Mouse (Mus musculus) lung, embryonic 14.5 days (tissue): ENCODE data around the gene Arpc5. TPM values are rescaled to one million over a fixed set of nuclear protein-coding genes. Genes with fewer than 3 reads are reported as not detected.

Experiments
- ATAC-seq: fragments of 200-750 bp; cut with Nextera tagmentation; 2 replicates; pipeline ENCODE4 v1.8.0; 2017; ENCODE audit warnings: mild to moderate bottlenecking, moderate TSS enrichment, moderate library complexity; ENCODE audit not compliant: insufficient read depth
- DNase-seq: peaks from one replicate; pipeline ENCODE4 v3.0.0-alpha.2; 2015
- H3K27ac ChIP-seq: fragments of 300-500 bp; sonication (generic); 2 replicates; pipeline ENCODE4 v1.5.1; 2014; ENCODE audit warnings: low read depth, mild to moderate bottlenecking, moderate library complexity
- H3K27me3 ChIP-seq: fragments of 300-500 bp; sonication (generic); 2 replicates; pipeline ENCODE4 v1.6.1; 2014; ENCODE audit warnings: low read length, control low read depth; ENCODE audit not compliant: insufficient read depth
- H3K36me3 ChIP-seq: fragments of 300-500 bp; sonication (generic); 2 replicates; pipeline ENCODE4 v1.6.1; 2014; ENCODE audit warnings: control low read depth; ENCODE audit not compliant: insufficient read depth
- H3K4me1 ChIP-seq: fragments of 300-500 bp; sonication (generic); 2 replicates; pipeline ENCODE4 v1.6.1; 2014; ENCODE audit warnings: antibody characterized with exemption, control low read depth; ENCODE audit not compliant: insufficient read depth
- H3K4me2 ChIP-seq: fragments of 300-500 bp; sonication (generic); 2 replicates; pipeline ENCODE4 v1.6.1; 2014; ENCODE audit warnings: mild to moderate bottlenecking
- H3K4me3 ChIP-seq: fragments of 300-500 bp; sonication (generic); 2 replicates; pipeline ENCODE4 v1.5.1; 2014; ENCODE audit warnings: low read depth, low read length
- H3K9ac ChIP-seq: fragments of 300-500 bp; sonication (generic); 2 replicates; pipeline ENCODE4 v1.6.1; 2014
- H3K9me3 ChIP-seq: fragments of 300-500 bp; sonication (generic); 2 replicates; pipeline ENCODE4 v1.6.1; 2016; ENCODE audit warnings: low read depth, low read length, control low read depth
- CTCF ChIP-seq: IDR thresholded peaks from 2 replicates; pipeline ENCODE4 v1.5.1; 2016; ENCODE audit warnings: antibody characterized with exemption, low read depth
- WGBS: fragments of 180-500 bp; shearing (Covaris S2); extraction: QIAGEN DNeasy Blood & Tissue Kit; methylation state at CpG from one replicate; pipeline ENCODE4 v1.1.7; 2014; 5-methylcytosine and 5-hydroxymethylcytosine counted together
- polyA plus RNA-seq: library from polyadenylated mRNA; unstranded; fragments of >200 nt; fragmentation: Nextera tagmentation; extraction: Ambion mirVana; gene quantifications from 2 replicates; pipeline ENCODE4 v1.2.1, GENCODE M21; 2014

The Arpc5 gene
- polyA plus RNA-seq, 1 experiment from 2014 or later, result 253 TPM

DNA sequence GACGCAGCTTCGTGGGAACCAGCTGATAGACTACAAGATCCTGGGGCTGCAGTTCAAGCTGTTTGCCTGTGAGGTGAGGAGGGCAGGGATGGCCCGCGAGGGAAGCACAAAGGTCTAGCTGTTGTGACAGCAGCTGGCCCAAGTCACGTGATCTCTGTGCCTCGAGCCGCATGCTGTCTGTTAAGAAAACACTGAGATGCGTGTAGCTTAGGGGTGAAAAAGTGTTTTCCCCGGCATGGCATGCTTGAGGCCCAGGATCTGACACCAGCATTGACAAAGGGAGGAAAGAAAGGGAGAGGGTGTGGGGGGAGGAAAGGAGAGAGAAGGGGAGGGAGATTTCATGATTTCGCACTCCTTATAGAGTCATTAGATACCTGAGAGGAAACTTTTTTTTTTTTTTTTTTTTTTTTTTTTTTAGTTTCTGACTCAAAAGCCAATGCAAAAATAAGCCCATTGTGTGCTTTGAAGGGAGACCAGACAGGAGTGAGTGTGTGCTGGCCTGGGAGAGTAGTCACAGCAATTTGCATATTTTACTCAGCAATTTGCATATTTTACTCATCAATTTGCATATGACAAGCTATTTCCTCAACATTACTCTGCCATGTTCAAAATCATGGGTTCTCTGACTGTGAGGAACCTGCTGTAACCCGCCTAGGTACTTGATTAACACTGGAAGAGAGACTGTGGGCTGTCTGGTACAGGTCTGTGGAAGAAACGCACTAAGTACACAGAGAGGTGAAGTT lies 50.9 kb downstream of the Arpc5 start:
- Histone ChIP-seq H3K9ac (no peak overlapping the region), H3K4me2 (no peak overlapping the region), H3K4me1 (no peaks in the 10 kb centered on the region), H3K27ac (no peak overlapping the region), H3K27me3 (no peaks in the 10 kb centered on the region), H3K36me3 (no peaks in the 10 kb centered on the region), H3K9me3 (no peaks in the 10 kb centered on the region), H3K4me3 (no peak overlapping the region)
- WGBS, result 27% methylated on average over 12 of the region's 12 CpGs
- no peak for TF ChIP-seq CTCF
- ATAC-seq, result no peak
- no peak for DNase-seq

DNA sequence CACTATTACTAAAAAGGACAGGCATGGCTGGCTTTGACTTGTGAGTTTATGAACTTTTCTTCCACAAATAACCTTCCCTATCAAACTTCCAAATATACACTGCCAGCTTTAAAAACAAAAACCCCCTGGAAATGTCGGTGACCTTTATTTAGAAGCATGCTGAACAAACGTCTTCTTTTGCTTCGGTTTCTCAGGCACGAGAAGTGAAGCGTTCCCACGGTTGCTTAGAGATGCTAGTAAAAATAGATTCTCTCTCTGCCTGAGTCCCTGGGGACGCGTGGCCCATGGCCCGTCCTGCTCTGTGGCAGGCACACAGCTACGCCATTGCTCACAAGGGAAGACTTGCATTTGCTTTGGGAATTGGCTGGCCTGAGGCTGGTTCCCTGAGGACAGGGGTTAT lies 51.5 kb downstream of the Arpc5 start:
- no peak for TF ChIP-seq CTCF
- 51% methylated on average over 10 of the region's 10 CpGs for WGBS
- no peak overlapping the region for H3K27ac ChIP-seq

DNA sequence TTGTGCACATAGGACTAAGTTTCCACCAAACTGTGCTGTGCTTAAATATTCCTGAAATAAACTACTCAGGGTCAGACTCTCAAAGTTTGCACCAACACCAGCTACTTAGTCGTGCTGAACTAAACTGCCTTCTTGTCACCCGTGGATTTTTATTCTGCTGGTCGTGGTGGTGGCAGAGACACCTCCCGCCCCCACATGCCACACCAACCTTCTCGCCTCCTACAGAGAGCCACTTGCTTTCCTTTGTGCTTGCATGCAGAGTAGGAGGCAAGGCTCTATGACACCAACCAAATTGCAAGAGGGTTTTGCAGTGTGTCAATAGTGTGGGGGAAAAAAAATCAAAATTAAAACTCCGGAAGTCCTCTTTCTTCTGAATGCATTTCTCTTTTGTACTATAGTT lies 53.2 kb downstream of the Arpc5 start:
- WGBS, result 70% methylated on average over 6 of the region's 6 CpGs
- no peak overlapping the region for H3K4me3 ChIP-seq
- no peak overlapping the region for H3K27ac ChIP-seq
- H3K36me3 ChIP-seq, result no peaks in the 10 kb centered on the region
- ATAC-seq, result no peak
- TF ChIP-seq CTCF, result no peak
- DNase-seq, result no peak
- no peaks in the 10 kb centered on the region for H3K9me3 ChIP-seq
- H3K4me1 ChIP-seq, result no peaks in the 10 kb centered on the region
- no peak overlapping the region for H3K9ac ChIP-seq
- no peaks in the 10 kb centered on the region for H3K27me3 ChIP-seq
- H3K4me2 ChIP-seq, result no peak overlapping the region

More for the DNA sequence above, 51.5 kb downstream of the Arpc5 start:
- DNase-seq (peak; percentile 32), ATAC-seq (no peak)
- Histone ChIP-seq H3K4me3 (no peak overlapping the region), H3K9ac (no peak overlapping the region), H3K4me2 (no peak overlapping the region), H3K36me3 (no peaks in the 10 kb centered on the region), H3K9me3 (no peaks in the 10 kb centered on the region), H3K27me3 (no peaks in the 10 kb centered on the region), H3K4me1 (no peaks in the 10 kb centered on the region)

DNA sequence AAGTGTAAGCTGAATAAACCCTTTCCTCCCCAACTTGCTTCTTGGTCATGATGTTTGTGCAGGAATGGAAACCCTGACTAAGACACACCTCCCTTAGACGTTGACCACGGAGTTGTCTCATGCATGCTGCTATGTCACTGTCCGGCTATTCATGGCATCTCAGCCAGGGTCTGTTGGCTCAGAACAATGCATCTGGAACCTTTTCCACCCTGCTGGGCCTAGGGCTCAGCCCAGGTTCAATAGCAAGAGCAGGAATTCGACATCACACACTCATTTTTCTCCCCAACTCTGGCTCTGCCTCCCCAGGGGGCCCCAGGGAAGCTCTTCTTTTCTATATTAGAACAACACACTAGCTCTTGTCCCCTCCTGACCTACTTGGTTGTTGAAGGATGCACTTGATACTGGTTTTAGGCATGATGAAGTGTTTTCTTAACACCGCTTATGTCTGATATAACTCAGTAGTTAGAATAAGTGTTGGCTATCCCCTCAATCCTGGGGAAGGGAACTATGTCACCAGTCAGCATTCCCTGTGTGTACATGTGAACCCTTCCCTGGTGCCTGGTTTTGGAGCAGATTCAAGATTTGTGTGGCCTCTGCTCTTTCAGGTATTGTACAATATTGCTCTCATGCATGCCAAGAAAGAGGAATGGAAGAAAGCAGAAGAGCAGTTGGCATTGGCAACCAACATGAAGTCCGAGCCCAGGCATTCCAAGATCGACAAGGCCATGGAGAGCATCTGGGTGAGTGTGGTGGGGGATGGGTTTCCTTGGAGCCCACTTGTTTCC lies 54.8 kb downstream of the Arpc5 start:
- H3K4me2 ChIP-seq, result no peak overlapping the region
- TF ChIP-seq CTCF, result no peak
- WGBS, result 74% methylated on average over 7 of the region's 7 CpGs

DNA sequence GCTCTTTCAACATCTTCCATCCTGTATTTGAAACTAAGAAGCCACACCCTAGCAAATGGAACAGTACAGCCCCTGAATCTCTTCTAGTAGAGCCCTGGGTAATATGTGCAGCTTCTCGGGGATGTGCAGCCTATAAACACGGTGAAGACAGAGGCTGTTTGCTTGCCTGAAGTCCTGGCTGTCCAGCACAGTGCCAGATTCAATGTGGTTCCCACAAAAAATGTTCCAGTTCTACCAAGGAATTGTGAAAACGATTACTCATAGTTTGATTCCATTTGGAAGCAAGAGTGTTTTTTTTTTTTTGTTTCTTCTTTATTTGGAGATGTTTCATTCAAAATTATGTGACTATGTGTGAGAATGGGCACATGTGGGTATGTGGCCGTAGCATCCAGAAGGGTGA lies 55.4 kb downstream of the Arpc5 start:
- Histone ChIP-seq H3K4me1 (no peaks in the 10 kb centered on the region), H3K27ac (no peak overlapping the region), H3K27me3 (no peaks in the 10 kb centered on the region), H3K9ac (no peak overlapping the region), H3K4me3 (no peak overlapping the region), H3K4me2 (no peak overlapping the region), H3K36me3 (no peaks in the 10 kb centered on the region), H3K9me3 (no peaks in the 10 kb centered on the region)
- TF ChIP-seq CTCF, result no peak
- WGBS, result 81% methylated on average over 4 of the region's 4 CpGs
- DNase-seq (no peak), ATAC-seq (no peak)

More for the DNA sequence above, 54.8 kb downstream of the Arpc5 start:
- H3K27me3 ChIP-seq, result no peaks in the 10 kb centered on the region
- no peak for DNase-seq
- no peak for ATAC-seq
- H3K9ac ChIP-seq, result no peak overlapping the region
- H3K27ac ChIP-seq, result no peak overlapping the region
- no peaks in the 10 kb centered on the region for H3K4me1 ChIP-seq
- H3K9me3 ChIP-seq, result no peaks in the 10 kb centered on the region
- no peaks in the 10 kb centered on the region for H3K36me3 ChIP-seq
- H3K4me3 ChIP-seq, result no peak overlapping the region

DNA sequence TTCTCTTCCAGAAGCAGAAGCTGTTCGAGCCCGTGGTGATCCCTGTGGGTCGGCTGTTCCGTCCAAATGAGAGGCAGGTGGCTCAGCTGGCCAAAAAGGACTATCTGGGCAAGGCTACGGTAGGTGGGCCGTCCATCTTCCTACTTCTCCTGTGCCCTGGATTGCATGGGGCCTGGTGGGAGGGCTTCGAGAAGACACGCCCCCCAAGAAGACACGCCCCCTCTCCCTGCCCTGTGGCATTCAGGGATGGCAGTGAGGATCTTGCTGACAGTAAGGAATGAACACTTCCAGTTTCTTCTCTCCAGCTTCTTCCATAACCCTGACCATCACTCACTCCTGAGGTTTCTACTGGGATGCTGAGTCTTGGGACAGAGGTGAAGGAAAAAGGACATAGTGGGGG lies 57.9 kb downstream of the Arpc5 start:
- Histone ChIP-seq H3K4me3 (no peak overlapping the region), H3K4me1 (no peaks in the 10 kb centered on the region), H3K9ac (no peak overlapping the region), H3K4me2 (no peak overlapping the region), H3K36me3 (no peaks in the 10 kb centered on the region), H3K27ac (no peak overlapping the region), H3K27me3 (no peaks in the 10 kb centered on the region), H3K9me3 (no peaks in the 10 kb centered on the region)
- TF ChIP-seq CTCF, result no peak
- ATAC-seq, result no peak
- DNase-seq, result no peak
- 69% methylated on average over 9 of the region's 9 CpGs for WGBS

Other genes with a start within 250 kb of the Arpc5 start
- 0.16 TPM in 1 of 2 replicates, not detected in the other for gene Apobec4, start 16.0 kb upstream of the Arpc5 start, polyA plus RNA-seq
- 46.7 and 54.5 TPM in 2 replicates for gene Rgl1, start 191 bp upstream of the Arpc5 start, polyA plus RNA-seq
- gene Ncf2, start 33.7 kb downstream of the Arpc5 start, polyA plus RNA-seq, result 4.7 and 5.4 TPM in 2 replicates
- gene Smg7, start 136.1 kb downstream of the Arpc5 start, polyA plus RNA-seq, result 40.9 and 44.1 TPM in 2 replicates
- gene Nmnat2, start 188.5 kb downstream of the Arpc5 start, polyA plus RNA-seq, result 3.6 and 4.1 TPM in 2 replicates